Mouse (Mus musculus) G1E (cell line): Measurements from ENCODE around the gene Aldh3b2.

Source experiments
- CTCF ChIP-seq: IDR thresholded peaks from 2 replicates; pipeline ENCODE4 v1.5.1; 2012; ENCODE audit warnings: low read depth, low read length, inconsistent platforms, mixed read lengths
- GATA1 ChIP-seq: IDR thresholded peaks from 2 replicates; pipeline ENCODE4 v1.6.1; 2012; ENCODE audit warnings: borderline replicate concordance, low read length, inconsistent platforms, mixed read lengths
- TAL1 ChIP-seq: conservative IDR thresholded peaks from 2 replicates; pipeline ENCODE4 v1.6.1; 2012; ENCODE audit warnings: low read depth, low read length, inconsistent platforms, mixed read lengths

DNA sequence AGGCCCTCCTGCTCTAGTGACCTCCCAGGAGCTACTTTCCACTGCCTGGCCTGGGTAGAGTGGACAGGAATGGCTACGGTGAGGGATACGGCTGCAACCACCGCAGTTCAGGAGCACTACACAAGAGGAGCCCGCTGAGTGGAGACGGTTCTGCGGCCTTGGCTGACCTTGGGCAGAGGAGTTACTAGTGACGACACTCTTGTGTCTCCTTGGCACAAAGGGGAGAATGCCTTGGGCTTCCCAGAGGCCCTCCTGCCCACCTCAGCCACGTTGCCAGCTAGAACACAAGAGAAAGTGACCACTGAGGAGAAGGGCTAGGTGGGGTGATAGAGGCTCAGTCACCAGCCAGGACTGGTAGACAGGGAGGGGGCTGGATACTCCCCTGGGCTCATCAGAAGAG lies 47.9 kb upstream of the Aldh3b2 start:
- TF ChIP-seq CTCF (no peak), GATA1 (no peak), TAL1 (no peak)
